Mouse (Mus musculus): ENCODE data around the gene Pnpla5.
"Not testable (repeated sequence)": the region's sequence is repeated elsewhere in the genome, so short reads cannot be mapped to it uniquely, and the experiment has no call there.

Gene Pnpla5

GRCm38 (mm10) chr15:84123075-84123474 is at the start of gene Pnpla5:
Pnpla5 (minus strand) TSS chr15:84123175.
- no peak for DNase-seq

GRCm38 (mm10) chr15:84171166-84171565 is 48.2 kb upstream of the Pnpla5 start:
- DNase-seq = no peak

- DNase-seq = no peak
These were observed 46.5 kb upstream of the Pnpla5 start for GRCm38 (mm10) chr15:84169511-84169910.

- peak; percentile 42 to 62 for DNase-seq
These were observed 45.5 kb upstream of the Pnpla5 start for GRCm38 (mm10) chr15:84168170-84169161.

- DNase-seq = peak; percentile 97 to 98
These were observed 44.6 kb upstream of the Pnpla5 start, which contains the start of gene Pnpla3 for GRCm38 (mm10) chr15:84167600-84167999. Pnpla3 (plus strand) TSS chr15:84167837.

- peak; percentile 25 to 26 for DNase-seq
These were observed 43.8 kb upstream of the Pnpla5 start for GRCm38 (mm10) chr15:84166818-84167217.

GRCm38 (mm10) chr15:84161871-84162270 is 38.9 kb upstream of the Pnpla5 start:
- DNase-seq = no peak

- not testable (repeated sequence) for DNase-seq
These were observed 34.6 kb upstream of the Pnpla5 start for GRCm38 (mm10) chr15:84157530-84157929.

- no peak for DNase-seq
These were observed 33.2 kb upstream of the Pnpla5 start for GRCm38 (mm10) chr15:84156158-84156557.

- DNase-seq = no peak
These were observed 18.0 kb upstream of the Pnpla5 start for GRCm38 (mm10) chr15:84140929-84141328.

GRCm38 (mm10) chr15:84140109-84140508 is 17.1 kb upstream of the Pnpla5 start:
- DNase-seq = no peak

- no peak for DNase-seq
These were observed 16.6 kb upstream of the Pnpla5 start for GRCm38 (mm10) chr15:84139592-84140005.

GRCm38 (mm10) chr15:84136473-84137415 is 13.8 kb upstream of the Pnpla5 start:
- no peak for DNase-seq

GRCm38 (mm10) chr15:84135472-84135871 is 12.5 kb upstream of the Pnpla5 start:
- DNase-seq = peak in 1 of 2 experiments; percentile 62

GRCm38 (mm10) chr15:84133440-84133839 is 10.5 kb upstream of the Pnpla5 start:
- no peak for DNase-seq

GRCm38 (mm10) chr15:84131971-84132370 is 9.0 kb upstream of the Pnpla5 start:
- no peak for DNase-seq

GRCm38 (mm10) chr15:84131096-84131786 is 8.3 kb upstream of the Pnpla5 start:
- peak; percentile 6 to 41 for DNase-seq

GRCm38 (mm10) chr15:84126871-84127270 is 3.9 kb upstream of the Pnpla5 start:
- DNase-seq = no peak

GRCm38 (mm10) chr15:84126447-84126846 is 3.5 kb upstream of the Pnpla5 start:
- no peak for DNase-seq

GRCm38 (mm10) chr15:84124086-84124485 is 1.1 kb upstream of the Pnpla5 start:
- DNase-seq = peak in 1 of 2 experiments; percentile 32

GRCm38 (mm10) chr15:84121036-84121435 is 1.9 kb downstream of the Pnpla5 start:
- no peak for DNase-seq

GRCm38 (mm10) chr15:84120612-84121011 is 2.4 kb downstream of the Pnpla5 start:
- DNase-seq = peak in 1 of 2 experiments; percentile 50
